Mouse (Mus musculus): ENCODE results near the gene Gm5150. TPM values are rescaled to one million over a fixed set of nuclear protein-coding genes. Genes with fewer than 3 reads are reported as not detected.
A peak's percentile ranks its signal among the peaks of the same experiment; 100 is the strongest.
"Not testable (repeated sequence)": the region's sequence is repeated elsewhere in the genome, so short reads cannot be mapped to it uniquely, and the experiment has no call there.

Gm5150 gene
- polyA plus RNA-seq (2014; fragmentation: Nextera tagmentation; extraction: Ambion mirVana) = not detected in 2 replicates

DNA sequence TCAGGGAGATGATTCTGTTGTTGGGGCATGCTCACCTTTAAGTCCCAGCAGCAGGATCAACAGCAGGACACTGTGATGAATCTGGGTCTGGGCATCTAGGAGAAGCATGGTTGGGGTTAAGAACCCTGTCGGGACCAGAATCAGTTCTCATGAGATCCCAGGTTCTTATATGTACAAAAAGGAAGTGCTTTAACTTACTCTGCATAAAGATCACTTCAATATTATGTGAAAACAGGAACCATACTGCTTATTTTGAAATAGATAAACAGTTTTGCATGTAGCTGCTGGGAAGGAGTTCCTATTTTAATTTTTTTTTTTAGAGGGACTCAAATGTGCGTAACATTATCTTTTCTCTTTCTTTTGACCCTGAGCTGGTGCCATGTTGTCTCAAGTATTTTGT lies at the start of gene Gm5150:
Gm5150 (minus strand) TSS at position 223 of the 400 bp plus-strand sequence.
- WGBS = 87% methylated on average over 2 of the region's 2 CpGs

DNA sequence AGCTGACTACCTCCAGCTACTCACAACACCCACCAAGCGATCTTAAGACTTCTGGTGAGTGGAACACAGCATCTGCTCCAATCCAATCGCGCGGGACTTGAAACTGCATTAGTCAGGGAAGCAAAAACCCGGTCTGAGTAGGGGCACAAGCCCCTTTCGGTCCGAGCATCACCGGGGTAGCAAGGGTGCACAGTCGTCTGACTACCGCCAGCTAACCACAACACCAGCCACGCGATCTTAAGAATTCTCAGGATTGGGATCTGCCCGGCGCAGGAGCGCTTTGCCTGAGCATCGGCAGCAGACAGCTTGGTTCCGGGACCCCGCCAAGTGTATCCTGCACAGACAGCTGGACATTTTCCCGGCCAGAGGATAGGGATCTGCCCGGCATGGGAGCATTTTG lies 45.5 kb upstream of the Gm5150 start:
- not testable (repeated sequence) for H3K9me3 ChIP-seq (ENCODE audit: control insufficient read depth, low read length); H3K4me1 ChIP-seq (replicated peaks; ENCODE audit: control insufficient read depth, insufficient read depth, low read length); DNase-seq (ENCODE audit: low spot score); H3K9ac ChIP-seq (ENCODE audit: low read depth, low read length); H3K27me3 ChIP-seq (ENCODE audit: control insufficient read depth, insufficient read depth, low read length); H3K4me3 ChIP-seq (ENCODE audit: low read depth, low read length); H3K36me3 ChIP-seq (ENCODE audit: control insufficient read depth, insufficient read depth, low read length); H3K27ac ChIP-seq (ENCODE audit: low read depth, low read length); H3K4me2 ChIP-seq (replicated peaks; ENCODE audit: low read depth, low read length); ATAC-seq (ENCODE audit: low FRiP score)
- WGBS = 81% methylated on average over 20 of the region's 20 CpGs

More for the DNA sequence above, at the start of gene Gm5150:
- no peaks in the 10 kb centered on the region for H3K4me1 ChIP-seq (replicated peaks; ENCODE audit: control insufficient read depth, insufficient read depth, low read length)
- DNase-seq (ENCODE audit: low spot score) (no peak), ATAC-seq (ENCODE audit: low FRiP score) (no peak)
- H3K36me3 ChIP-seq (ENCODE audit: control insufficient read depth, insufficient read depth, low read length) = no peaks in the 10 kb centered on the region
- H3K4me3 ChIP-seq (ENCODE audit: low read depth, low read length) = no peak within 1 kb of the TSS
- no peak within 1 kb of the TSS for H3K27ac ChIP-seq (ENCODE audit: low read depth, low read length)
- H3K27me3 ChIP-seq (ENCODE audit: control insufficient read depth, insufficient read depth, low read length) = no peaks in the 10 kb centered on the region
- H3K9ac ChIP-seq (ENCODE audit: low read depth, low read length) = no peak within 1 kb of the TSS
- no peaks in the 10 kb centered on the region for H3K9me3 ChIP-seq (ENCODE audit: control insufficient read depth, low read length)
- no peak within 1 kb of the TSS for H3K4me2 ChIP-seq (replicated peaks; ENCODE audit: low read depth, low read length)

DNA sequence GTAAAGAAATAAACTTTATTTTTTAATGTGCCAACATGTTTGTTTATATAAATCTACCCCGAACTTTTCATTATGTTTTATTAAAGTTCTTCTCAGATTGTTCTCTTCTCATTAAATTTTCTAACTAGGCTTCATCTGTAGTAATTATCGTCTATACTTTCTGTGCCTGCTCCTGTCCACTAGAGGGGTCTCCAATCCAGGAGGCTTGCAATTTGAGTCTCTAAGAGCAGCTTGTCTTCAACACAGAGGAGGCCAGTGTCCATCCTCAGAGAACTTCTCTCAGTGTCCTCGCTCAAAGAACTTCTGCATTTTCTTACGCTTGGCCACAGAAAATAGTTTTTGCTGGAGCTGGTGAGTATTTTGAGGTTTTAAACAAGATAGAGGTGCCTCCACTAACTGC lies 41.1 kb upstream of the Gm5150 start:
- no peaks in the 10 kb centered on the region for H3K36me3 ChIP-seq (ENCODE audit: control insufficient read depth, insufficient read depth, low read length)
- DNase-seq (ENCODE audit: low spot score) (no peak), ATAC-seq (ENCODE audit: low FRiP score) (no peak)
- no peak overlapping the region for H3K4me3 ChIP-seq (ENCODE audit: low read depth, low read length)
- H3K27me3 ChIP-seq (ENCODE audit: control insufficient read depth, insufficient read depth, low read length) = no peaks in the 10 kb centered on the region
- H3K4me1 ChIP-seq (replicated peaks; ENCODE audit: control insufficient read depth, insufficient read depth, low read length) = no peaks in the 10 kb centered on the region
- 63% methylated on average over 4 of the region's 4 CpGs for WGBS
- no peak overlapping the region for H3K9ac ChIP-seq (ENCODE audit: low read depth, low read length)
- no peak overlapping the region for H3K27ac ChIP-seq (ENCODE audit: low read depth, low read length)
- H3K9me3 ChIP-seq (ENCODE audit: control insufficient read depth, low read length) = no peaks in the 10 kb centered on the region
- no peak overlapping the region for H3K4me2 ChIP-seq (replicated peaks; ENCODE audit: low read depth, low read length)

DNA sequence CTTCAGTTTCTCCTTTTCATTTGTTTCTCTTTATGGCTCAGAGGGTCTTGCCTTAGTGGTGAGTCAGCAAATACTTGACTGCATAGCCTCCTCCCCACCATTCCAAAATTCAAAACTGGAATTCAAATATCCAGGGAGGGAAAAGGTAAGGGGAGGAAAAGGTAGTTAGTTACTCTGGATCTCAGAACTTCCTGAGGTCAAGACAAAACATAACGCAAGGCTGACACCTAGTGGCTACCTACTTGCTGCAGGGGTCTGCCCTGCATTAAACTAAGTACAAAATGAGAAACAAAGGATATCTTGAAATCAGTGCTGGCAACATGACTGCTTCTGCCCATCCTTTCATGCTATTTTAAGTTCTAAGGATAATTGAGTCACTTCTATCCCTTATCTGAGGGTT lies 37.1 kb upstream of the Gm5150 start:
- H3K4me2 ChIP-seq (replicated peaks; ENCODE audit: low read depth, low read length) = no peak overlapping the region
- H3K9ac ChIP-seq (ENCODE audit: low read depth, low read length) = no peak overlapping the region
- no peaks in the 10 kb centered on the region for H3K36me3 ChIP-seq (ENCODE audit: control insufficient read depth, insufficient read depth, low read length)
- no peak overlapping the region for H3K27ac ChIP-seq (ENCODE audit: low read depth, low read length)
- H3K4me3 ChIP-seq (ENCODE audit: low read depth, low read length) = no peak overlapping the region
- H3K27me3 ChIP-seq (ENCODE audit: control insufficient read depth, insufficient read depth, low read length) = no peaks in the 10 kb centered on the region
- DNase-seq (ENCODE audit: low spot score) = peak; percentile 58
- H3K9me3 ChIP-seq (ENCODE audit: control insufficient read depth, low read length) = no peaks in the 10 kb centered on the region
- no peaks in the 10 kb centered on the region for H3K4me1 ChIP-seq (replicated peaks; ENCODE audit: control insufficient read depth, insufficient read depth, low read length)
- WGBS = 7% methylated on average over 1 of the region's 1 CpGs
- peak; percentile 54; the same call in 1 of the 2 replicates for ATAC-seq (ENCODE audit: low FRiP score)

DNA sequence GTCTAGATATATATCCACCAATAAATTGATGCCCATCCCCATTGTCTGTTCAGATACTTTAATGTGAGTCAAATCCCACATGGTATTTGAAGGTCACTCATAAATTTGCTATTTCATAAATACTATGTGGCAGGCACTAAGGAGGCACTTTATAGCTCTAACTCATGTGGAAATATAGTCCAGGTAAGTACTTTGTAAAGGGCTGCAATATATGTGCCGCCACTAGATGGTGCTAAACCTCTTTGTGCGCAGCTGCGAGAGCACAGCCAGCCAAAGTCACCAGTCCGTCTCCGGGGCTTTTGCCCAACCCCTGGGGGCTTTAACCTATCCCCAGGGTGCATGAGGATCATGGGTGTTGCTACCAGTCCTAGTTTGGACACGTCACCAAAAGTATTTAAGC lies 18.8 kb upstream of the Gm5150 start:
- ATAC-seq (ENCODE audit: low FRiP score) = peak; percentile 87
- not testable (repeated sequence) for H3K4me2 ChIP-seq (replicated peaks; ENCODE audit: low read depth, low read length); DNase-seq (ENCODE audit: low spot score); H3K9ac ChIP-seq (ENCODE audit: low read depth, low read length); H3K4me3 ChIP-seq (ENCODE audit: low read depth, low read length); H3K27ac ChIP-seq (ENCODE audit: low read depth, low read length); H3K27me3 ChIP-seq (ENCODE audit: control insufficient read depth, insufficient read depth, low read length); H3K36me3 ChIP-seq (ENCODE audit: control insufficient read depth, insufficient read depth, low read length); H3K9me3 ChIP-seq (ENCODE audit: control insufficient read depth, low read length); H3K4me1 ChIP-seq (replicated peaks; ENCODE audit: control insufficient read depth, insufficient read depth, low read length)
- WGBS = 7% methylated on average over 4 of the region's 6 CpGs

DNA sequence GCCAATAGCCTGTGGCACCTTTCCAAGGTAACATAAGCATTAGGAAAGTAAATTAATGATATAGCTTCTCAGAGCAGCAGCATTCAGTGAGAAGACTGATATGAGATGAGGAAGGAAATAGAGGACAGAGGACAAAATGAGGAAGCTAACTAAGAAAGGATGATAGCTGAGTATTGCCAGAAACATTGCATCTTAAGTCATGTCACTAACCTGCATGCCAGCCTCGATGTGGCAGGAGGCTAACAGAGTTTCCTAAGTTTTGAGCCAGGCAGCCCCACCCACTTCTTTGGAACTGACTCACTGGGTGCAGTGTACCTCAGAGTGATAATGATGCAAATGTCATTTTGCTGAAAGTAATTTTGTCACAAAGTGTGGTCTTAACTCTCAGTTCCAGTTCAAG lies 16.0 kb upstream of the Gm5150 start:
- H3K4me3 ChIP-seq (ENCODE audit: low read depth, low read length) = no peak overlapping the region
- H3K36me3 ChIP-seq (ENCODE audit: control insufficient read depth, insufficient read depth, low read length) = no peaks in the 10 kb centered on the region
- DNase-seq (ENCODE audit: low spot score) = no peak
- H3K9ac ChIP-seq (ENCODE audit: low read depth, low read length) = no peak overlapping the region
- no peak for ATAC-seq (ENCODE audit: low FRiP score)
- no peaks in the 10 kb centered on the region for H3K27me3 ChIP-seq (ENCODE audit: control insufficient read depth, insufficient read depth, low read length)
- H3K27ac ChIP-seq (ENCODE audit: low read depth, low read length) = no peak overlapping the region
- H3K4me1 ChIP-seq (replicated peaks; ENCODE audit: control insufficient read depth, insufficient read depth, low read length) = no peaks in the 10 kb centered on the region
- 55% methylated on average over 1 of the region's 1 CpGs for WGBS
- no peaks in the 10 kb centered on the region for H3K9me3 ChIP-seq (ENCODE audit: control insufficient read depth, low read length)
- no peak overlapping the region for H3K4me2 ChIP-seq (replicated peaks; ENCODE audit: low read depth, low read length)

DNA sequence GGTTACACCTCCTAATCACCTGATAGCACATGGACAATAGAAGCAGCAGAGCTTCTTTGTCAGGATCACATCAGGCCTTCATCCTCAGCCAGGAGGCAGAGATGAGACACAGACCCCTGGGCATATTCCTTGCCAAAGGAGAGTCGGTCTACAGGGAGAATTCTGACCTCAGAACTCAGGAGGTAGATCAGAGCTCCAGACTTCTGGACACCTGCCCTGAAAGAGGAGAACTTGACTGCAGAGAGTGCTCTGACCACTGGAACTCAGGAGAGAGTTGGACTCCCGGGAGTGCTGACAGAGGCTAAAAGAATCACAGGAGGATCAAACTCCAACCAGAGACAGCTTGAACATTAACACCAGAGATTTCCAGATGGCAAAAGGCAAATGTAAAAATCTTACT lies 8.2 kb upstream of the Gm5150 start:
- H3K27ac ChIP-seq (ENCODE audit: low read depth, low read length); DNase-seq (ENCODE audit: low spot score); H3K36me3 ChIP-seq (ENCODE audit: control insufficient read depth, insufficient read depth, low read length); H3K4me1 ChIP-seq (replicated peaks; ENCODE audit: control insufficient read depth, insufficient read depth, low read length); H3K4me2 ChIP-seq (replicated peaks; ENCODE audit: low read depth, low read length); H3K27me3 ChIP-seq (ENCODE audit: control insufficient read depth, insufficient read depth, low read length); ATAC-seq (ENCODE audit: low FRiP score); H3K9ac ChIP-seq (ENCODE audit: low read depth, low read length); H3K4me3 ChIP-seq (ENCODE audit: low read depth, low read length); H3K9me3 ChIP-seq (ENCODE audit: control insufficient read depth, low read length): not testable (repeated sequence)
- WGBS = 86% methylated on average over 2 of the region's 2 CpGs

DNA sequence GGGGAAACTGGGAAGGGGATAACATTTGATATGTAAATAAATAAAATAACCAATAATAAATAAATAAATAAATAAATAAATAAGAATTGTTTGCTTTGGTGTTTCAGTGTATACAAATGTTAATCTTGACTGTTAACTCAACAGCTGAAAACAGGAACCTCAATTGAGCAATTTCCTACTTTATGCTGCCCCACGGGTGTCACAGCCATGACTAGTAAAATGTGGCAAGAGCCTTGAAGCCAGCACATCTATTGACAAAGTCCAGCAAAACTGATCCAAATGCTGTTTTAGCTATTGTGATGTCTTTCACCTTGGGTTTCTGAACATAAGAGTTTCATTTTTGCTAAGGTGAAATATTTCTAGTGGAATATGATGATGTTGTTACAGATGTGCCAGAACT lies 1.6 kb upstream of the Gm5150 start:
- H3K4me2 ChIP-seq (replicated peaks; ENCODE audit: low read depth, low read length) = no peak overlapping the region
- H3K4me1 ChIP-seq (replicated peaks; ENCODE audit: control insufficient read depth, insufficient read depth, low read length) = no peaks in the 10 kb centered on the region
- no peak overlapping the region for H3K27ac ChIP-seq (ENCODE audit: low read depth, low read length)
- H3K9ac ChIP-seq (ENCODE audit: low read depth, low read length) = no peak overlapping the region
- 86% methylated on average over 1 of the region's 1 CpGs for WGBS
- H3K4me3 ChIP-seq (ENCODE audit: low read depth, low read length) = no peak overlapping the region
- no peaks in the 10 kb centered on the region for H3K36me3 ChIP-seq (ENCODE audit: control insufficient read depth, insufficient read depth, low read length)
- DNase-seq (ENCODE audit: low spot score) (no peak), ATAC-seq (ENCODE audit: low FRiP score) (no peak)
- H3K9me3 ChIP-seq (ENCODE audit: control insufficient read depth, low read length) = no peaks in the 10 kb centered on the region
- H3K27me3 ChIP-seq (ENCODE audit: control insufficient read depth, insufficient read depth, low read length) = no peaks in the 10 kb centered on the region

DNA sequence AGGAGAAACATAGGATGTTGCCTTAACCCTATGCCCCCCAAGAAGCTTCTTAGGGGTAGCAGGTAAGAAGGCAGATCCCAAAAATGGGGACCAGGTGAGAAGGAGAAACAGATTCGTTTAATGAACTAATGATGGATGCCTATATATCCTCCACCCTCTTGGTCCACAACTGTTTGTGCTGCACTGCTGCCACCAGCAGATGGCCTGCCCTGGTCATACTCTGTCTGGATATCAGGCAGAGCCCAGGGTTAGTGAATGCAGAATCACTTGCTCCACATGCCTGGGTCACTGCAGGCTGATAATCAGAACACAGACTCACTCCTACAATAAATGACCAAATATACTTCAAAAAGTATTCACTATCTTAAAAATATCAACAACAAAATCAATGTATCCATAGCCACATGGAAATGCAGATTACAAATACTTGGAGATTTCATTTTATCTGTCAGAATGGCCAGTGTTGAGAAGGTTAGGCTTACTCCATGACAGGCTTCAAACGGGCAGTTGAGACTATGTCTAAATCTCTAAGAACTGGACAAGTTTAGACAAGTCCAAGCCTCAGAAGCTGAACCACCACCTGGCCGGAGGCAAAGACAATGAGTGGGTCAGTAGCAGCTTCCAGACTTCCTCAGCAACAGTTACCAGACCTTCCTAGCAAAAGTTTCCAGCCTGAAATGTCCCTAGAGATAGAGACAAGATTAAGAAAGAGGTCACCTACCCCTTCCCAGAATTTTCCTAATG lies 2.2 kb downstream of the Gm5150 start:
- no peak for DNase-seq (ENCODE audit: low spot score)
- Histone ChIP-seq H3K27me3 (ENCODE audit: control insufficient read depth, insufficient read depth, low read length) (no peaks in the 10 kb centered on the region), H3K9me3 (ENCODE audit: control insufficient read depth, low read length) (no peaks in the 10 kb centered on the region), H3K4me3 (ENCODE audit: low read depth, low read length) (no peak overlapping the region), H3K4me1 (replicated peaks; ENCODE audit: control insufficient read depth, insufficient read depth, low read length) (no peaks in the 10 kb centered on the region), H3K27ac (ENCODE audit: low read depth, low read length) (no peak overlapping the region), H3K36me3 (ENCODE audit: control insufficient read depth, insufficient read depth, low read length) (no peaks in the 10 kb centered on the region), H3K4me2 (replicated peaks; ENCODE audit: low read depth, low read length) (no peak overlapping the region), H3K9ac (ENCODE audit: low read depth, low read length) (no peak overlapping the region)
- ATAC-seq (ENCODE audit: low FRiP score) = no peak
- 79% methylated on average over 3 of the region's 3 CpGs for WGBS
